Mouse (Mus musculus) layer of hippocampus, postnatal 14 days (tissue): ENCODE data around the gene Arid1a. TPM values are rescaled to one million over a fixed set of nuclear protein-coding genes. Genes with fewer than 3 reads are reported as not detected.
"Not testable (repeated sequence)": the region's sequence is repeated elsewhere in the genome, so short reads cannot be mapped to it uniquely, and the experiment has no call there.

Experiments
- DNase-seq, 2 experiments: peaks; one replicate each; pipeline ENCODE4 v3.0.0; 2021 to 2022; ENCODE audit warnings: low spot score in 2 of 2, mixed read lengths in 1 of 2
- total RNA-seq, 2 experiments: library from RNA; stranded (reverse); gene quantifications; 2 replicates each; pipeline ENCODE4 v1.2.3; 2021

Arid1a gene
- total RNA-seq, 2 experiments from 2014 or later: 75.3 to 76.5 TPM

DNA sequence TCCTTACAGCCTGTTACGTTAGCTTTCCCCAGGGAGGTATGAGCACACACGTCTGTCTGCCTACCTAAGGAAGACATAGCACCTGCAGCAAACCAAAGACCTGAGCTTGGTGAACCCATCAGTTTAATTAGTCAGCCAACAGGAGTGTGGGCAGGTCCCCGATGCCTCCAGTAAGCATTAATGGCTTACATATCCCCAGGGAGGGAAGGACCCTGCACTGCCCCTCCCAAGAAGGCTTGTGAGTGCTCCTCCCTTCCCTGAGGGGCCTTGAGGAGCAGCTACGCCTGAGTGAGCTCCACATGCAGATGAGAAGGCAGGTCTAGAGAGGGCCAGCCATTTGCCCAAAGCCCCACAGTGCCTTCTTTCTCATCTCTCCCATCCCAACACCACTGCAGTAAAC lies 100.3 kb downstream of the Arid1a start:
- DNase-seq: no peak

GRCm38 (mm10) chr4:133654070-133654469 lies 102.5 kb downstream of the Arid1a start:
- not testable (repeated sequence) for DNase-seq

GRCm38 (mm10) chr4:133652746-133653145 lies 103.8 kb downstream of the Arid1a start:
- no peak for DNase-seq

DNA sequence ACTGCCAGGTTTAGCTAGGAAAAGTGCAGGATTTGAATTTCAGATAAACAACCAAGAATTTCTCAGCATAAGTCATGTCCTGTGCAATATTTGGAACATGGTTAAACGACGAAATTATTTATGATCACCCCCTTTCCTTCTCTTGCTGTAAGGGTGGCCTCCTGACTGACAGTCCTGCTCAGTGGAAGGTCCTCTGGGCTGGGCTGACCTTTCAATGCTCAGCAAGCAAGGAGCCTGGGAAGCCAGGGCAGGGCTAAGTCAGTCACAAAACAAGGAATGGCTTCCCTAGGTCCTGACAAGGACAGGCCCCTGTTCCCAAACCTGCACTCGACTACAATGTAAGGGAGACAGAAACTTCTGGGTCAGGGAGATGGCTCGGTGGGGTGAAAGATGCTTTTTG lies 104.6 kb downstream of the Arid1a start:
- no peak for DNase-seq

DNA sequence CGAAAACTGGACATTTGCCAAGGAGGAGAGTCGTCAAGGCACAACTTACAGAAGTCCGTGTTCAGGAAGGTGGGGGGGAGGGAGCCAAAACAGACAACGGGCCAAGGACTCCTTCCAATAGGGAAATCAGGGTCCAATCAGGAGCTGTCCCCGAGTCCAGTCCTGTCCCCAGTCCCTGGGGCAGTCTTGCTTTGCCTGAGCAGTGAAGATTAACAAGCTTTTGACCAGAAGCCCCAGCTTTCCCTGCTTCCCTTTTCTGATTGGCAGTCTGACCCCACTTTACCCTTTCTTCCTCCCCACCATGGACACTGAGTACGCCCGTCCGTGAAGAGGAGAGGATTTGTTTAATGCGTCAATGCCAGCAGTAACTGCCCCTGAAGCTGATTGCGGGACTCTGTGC lies 105.1 kb downstream of the Arid1a start:
- DNase-seq: no peak

DNA sequence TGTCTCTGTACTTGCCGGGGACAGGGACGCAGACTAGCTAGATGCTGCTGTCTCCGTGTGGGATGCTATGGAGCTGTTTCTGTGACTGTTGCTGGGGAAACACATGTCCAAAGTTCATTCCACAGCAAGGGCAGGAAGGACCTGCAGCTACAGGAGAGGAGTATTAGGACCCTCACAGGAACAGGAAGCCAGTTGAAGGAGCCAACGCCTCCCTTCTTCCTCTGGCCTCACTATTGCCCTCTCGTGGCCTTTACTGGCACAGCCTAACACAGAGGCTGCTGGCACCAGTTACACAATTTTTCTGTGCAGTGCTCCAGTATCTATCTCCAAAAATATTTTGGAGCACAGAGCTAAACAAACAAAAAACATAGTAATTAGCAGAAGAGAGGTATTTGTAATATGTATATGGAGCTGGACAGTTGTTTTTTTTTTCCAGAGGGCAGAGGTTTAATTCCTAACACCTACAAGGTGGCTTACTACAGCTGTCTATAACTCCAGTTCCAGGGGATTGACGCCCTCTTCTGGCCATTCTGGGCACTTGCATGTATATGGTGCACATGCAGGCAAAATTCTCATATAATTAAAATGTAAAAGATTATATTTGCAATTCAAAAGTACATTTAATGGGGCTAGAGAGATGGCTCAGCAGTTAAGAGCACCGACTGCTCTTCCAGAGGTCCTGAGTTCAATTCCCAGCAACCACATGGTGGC lies 106.4 kb downstream of the Arid1a start, which contains the start of gene Zdhhc18:
Gene Zdhhc18, minus strand, starts transcription at position 166 of the 711 bp plus-strand sequence.
- DNase-seq: peak; percentile 76 to 83

GRCm38 (mm10) chr4:133649464-133649863 lies 107.1 kb downstream of the Arid1a start:
- not testable (repeated sequence) for DNase-seq

DNA sequence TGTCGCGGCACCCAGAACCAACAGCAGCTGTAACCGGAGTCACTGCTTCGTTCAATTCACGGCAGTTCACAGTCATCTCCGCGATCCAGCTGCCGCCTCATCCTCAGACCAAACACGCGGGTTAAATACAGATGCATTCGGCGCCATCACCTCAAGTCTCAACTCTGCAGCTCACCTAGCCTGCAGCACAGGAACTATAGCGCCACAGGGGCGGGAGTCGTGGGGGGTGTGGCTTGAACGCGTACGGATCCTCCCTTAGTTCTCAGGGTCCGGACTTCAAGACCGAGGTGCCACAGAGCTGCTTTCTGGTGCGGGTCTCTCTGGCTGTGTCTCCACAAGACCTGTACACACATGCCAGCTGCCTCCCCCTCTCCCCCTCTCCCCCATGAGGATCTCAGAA lies 110.9 kb downstream of the Arid1a start:
- DNase-seq: no peak

DNA sequence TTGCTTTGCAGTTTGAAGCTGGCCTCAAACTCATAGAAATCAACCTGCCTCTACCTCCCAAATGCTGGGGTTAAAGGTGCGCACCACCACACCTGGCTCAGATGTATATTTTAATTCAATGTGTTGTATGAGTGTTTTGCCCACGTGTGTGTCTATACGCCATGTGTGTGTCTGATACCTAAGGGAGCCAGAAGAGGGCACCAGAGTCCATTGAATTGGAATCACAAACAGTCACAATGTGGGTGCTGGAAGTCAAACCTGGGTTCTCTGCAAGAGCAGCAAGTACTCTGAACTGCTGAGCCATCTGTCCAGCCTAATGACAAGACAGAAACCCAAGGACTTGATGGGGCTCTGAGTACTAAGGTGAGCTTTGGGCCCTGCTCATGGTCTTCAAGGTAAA lies 111.4 kb downstream of the Arid1a start:
- no peak for DNase-seq

DNA sequence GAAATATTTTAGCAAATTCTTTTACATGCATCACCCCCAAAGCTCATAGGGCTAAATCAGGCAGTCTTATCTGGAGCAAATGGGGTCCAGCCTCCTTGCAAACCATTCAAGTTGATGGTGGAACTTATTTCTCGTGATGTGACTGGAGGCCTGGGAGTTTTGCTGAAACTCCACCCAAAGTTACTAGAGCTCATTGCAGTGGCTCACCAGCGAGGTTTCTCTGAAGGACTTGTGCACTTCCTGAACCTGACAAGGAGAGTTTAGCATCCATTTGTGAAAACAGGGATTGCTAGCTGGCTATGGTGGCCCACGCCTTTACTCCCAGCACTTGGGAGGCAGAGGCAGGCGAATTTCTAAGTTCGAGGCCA lies 122.5 kb downstream of the Arid1a start:
- no peak for DNase-seq

DNA sequence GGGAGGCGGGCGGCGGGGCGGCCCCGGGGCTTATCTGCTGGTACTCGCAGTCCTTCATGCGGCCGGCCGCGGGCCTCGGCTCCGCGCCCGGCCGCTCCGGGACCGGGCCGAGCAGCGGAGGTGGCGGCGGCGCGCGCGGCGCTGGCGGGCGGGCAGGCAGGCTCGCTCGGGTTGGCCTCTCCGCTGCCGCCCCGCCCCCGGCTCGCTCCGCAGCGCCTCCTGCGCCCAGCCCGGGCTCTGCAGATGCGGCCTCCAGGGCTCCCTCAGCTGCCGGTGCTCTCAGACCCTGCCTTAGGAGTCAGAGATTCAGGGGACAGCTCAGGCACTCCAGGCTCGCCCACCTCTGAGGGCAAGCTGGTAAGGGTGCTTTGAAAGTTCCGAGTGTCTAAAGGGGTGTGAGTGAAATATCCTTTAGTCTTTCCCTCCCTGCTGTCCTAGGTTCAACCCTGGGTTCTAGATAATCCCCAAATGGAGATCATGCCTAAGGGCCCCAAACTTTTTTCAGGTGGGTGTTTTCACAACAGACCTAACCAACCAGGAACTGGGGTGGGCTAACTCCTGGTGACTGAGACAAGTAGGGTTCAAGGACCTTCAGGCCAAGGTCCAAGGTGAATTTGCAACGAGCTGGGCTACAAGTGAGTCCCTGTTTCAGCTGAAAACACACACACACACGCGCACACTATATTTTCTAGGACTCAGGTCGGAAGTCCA lies 123.1 kb downstream of the Arid1a start:
- DNase-seq: peak; percentile 82 to 84

- DNase-seq: no peak
Observed at GRCm38 (mm10) chr4:133632483-133633327, 123.9 kb downstream of the Arid1a start.

DNA sequence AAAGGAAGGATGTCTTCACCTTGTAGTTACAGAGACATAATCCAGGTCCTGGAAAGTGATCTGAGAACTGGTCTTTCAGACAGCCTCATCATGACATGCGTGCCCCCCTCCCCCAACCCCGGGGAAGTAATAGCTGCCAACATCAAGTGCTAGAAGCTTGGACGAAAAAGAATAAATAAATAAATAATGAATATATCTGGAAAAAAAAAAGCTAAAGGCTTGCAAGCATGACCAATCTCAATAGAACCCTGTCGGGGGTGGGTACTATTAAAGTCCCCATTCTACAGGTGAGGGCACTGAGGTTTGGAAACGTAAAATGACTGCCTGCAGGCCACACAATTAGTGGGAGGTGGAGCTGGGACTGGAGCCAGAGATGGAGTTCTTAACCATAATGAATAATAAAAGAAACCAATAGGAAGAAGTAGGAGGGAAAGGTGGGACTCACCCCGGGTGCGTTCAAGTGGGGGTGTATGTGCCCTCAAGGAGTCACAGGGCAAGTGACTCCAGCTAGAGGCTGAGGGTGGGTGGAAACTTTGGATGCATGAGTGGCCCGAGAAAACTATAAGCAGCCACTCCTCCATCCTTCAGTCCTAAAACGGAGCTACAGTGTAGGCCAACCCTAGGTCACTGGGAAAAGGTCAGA lies 124.7 kb downstream of the Arid1a start:
- DNase-seq: no peak

GRCm38 (mm10) chr4:133631071-133631768 lies 125.3 kb downstream of the Arid1a start:
- no peak for DNase-seq

GRCm38 (mm10) chr4:133630326-133630920 lies 126.1 kb downstream of the Arid1a start:
- no peak for DNase-seq

DNA sequence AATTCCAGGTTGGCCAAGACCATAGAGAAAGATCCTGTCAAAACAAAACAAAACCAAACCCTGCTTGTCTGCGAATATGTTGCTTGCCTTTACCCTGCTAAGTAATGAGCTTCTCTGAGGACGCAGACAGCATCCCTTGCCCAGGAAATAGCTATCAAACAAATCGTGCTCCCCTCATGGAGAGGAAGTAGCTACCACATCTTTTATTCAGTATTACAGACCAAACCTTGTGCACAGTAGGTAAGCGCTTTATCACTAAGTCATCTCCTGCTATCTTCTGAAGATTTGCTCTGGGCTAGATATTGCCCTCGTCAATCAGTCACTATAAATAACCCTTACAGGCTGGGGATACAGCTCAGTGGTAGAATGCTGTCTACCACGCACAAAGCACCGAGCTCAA lies 127.4 kb downstream of the Arid1a start:
- DNase-seq: no peak
